Mouse (Mus musculus) mature B cell (primary cell): Measurements from ENCODE around the gene St6galnac3.
"Not testable (repeated sequence)": the region's sequence is repeated elsewhere in the genome, so short reads cannot be mapped to it uniquely, and the experiment has no call there.

Experiments used
- in situ Hi-C: fragments of 300-500 bp; cut with MboI; formaldehyde crosslinking; loops from 2 replicates; pipeline ENCODE4 v1.14.3; 2019

Gene St6galnac3

GRCm38 (mm10) chr3:153724701-153725668 lies at the start of gene St6galnac3:
TSS of gene St6galnac3 (minus strand) at chr3:153725174.
- in situ Hi-C loops, result no loop called here

- in situ Hi-C loops, result no loop called here
Measured at GRCm38 (mm10) chr3:153774568-153774967, 49.6 kb upstream of the St6galnac3 start.

- in situ Hi-C loops, result no loop called here
Measured at GRCm38 (mm10) chr3:153771479-153771878, 46.5 kb upstream of the St6galnac3 start.

GRCm38 (mm10) chr3:153770573-153770972 lies 45.6 kb upstream of the St6galnac3 start:
- in situ Hi-C loops, result no loop called here

DNA sequence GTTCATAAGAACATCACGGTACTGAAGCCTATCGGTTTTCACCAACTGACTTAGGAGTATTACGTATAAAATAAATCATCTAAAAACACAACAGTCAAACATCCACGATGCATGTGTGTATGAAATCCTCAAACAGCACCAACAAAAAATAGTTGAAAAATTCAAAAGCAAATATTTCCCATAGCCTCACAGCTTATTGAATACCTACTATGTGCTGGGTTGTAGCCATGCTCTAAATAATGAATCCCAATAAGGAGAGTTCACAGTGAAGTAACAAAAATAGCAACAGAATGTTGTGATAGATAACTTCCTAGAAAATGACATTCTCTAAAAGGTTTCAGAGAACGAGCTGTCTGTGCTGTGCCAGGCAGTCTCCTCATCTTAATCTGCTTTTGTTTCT lies 44.2 kb upstream of the St6galnac3 start:
- in situ Hi-C loops, result no loop called here

- in situ Hi-C loops, result no loop called here
Measured at GRCm38 (mm10) chr3:153765171-153765570, 40.2 kb upstream of the St6galnac3 start.

DNA sequence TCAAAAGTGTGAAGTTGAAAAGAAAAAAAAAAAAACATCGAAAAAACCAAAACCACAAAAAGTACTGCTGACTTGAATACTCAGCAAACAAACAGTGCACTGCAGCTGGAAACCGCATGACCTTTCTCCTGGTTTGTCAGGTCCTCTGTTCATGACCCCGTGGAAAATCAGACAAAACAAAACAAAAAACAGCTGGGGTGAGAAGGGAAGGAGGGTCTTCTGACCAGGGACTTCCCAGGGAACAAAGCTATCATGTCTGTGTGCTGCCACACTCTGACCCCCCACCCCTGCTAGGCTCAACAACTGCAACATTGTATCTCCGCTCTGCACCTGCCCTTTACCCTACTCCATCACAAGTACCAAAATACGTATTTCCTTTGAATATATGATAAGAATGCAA lies 39.8 kb upstream of the St6galnac3 start:
- in situ Hi-C loops, result no loop called here

GRCm38 (mm10) chr3:153761171-153761570 lies 36.2 kb upstream of the St6galnac3 start:
- in situ Hi-C loops, result no loop called here

GRCm38 (mm10) chr3:153759269-153759668 lies 34.3 kb upstream of the St6galnac3 start:
- in situ Hi-C loops, result no loop called here

DNA sequence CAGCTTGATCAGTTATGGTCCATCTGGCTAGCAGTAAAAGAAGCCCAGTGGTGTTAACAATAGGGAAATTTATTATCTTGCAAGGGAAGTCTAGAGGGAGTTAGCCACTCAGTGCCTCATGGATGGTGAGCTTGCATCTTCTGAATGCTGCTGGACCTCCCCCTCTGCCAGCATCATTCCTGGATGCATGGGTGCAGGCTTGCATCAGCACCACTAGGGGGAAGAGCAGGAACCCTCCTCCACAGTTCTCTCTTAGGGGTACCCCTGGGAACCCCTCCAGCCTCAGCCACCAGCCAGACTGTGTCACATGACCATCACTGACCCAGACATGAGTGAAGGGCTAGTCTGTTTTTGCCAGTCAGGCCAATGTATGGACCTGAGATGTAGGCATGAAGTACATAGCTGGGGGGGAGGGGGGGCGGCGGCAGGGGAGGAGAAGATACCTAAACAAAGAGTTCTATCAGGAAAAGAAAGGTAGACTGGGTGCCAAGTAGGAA lies 31.6 kb upstream of the St6galnac3 start:
- in situ Hi-C loops, result no loop called here

GRCm38 (mm10) chr3:153755785-153756326 lies 30.9 kb upstream of the St6galnac3 start:
- in situ Hi-C loops, result not testable (repeated sequence)

GRCm38 (mm10) chr3:153751435-153751834 lies 26.5 kb upstream of the St6galnac3 start:
- in situ Hi-C loops, result no loop called here

GRCm38 (mm10) chr3:153749359-153749758 lies 24.4 kb upstream of the St6galnac3 start:
- in situ Hi-C loops, result no loop called here

DNA sequence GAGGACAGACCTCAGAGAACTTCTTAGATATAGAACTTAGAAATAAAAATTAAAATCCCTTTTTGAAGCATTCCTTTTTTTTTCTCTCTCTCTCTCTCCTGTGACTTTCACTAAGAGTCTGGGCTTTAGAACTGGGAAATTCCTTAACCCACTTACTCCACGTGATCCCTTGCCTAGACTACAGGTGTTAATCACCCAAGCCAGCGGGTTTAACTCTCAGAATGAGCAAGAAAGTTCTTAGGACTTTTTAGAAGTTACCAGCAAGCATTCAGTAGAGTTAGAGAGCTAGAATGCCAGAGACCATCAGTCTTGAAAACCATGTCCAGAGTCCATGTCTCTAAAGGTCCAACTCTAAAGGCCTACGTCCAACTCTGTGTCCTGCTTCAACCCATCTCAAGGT lies 23.3 kb upstream of the St6galnac3 start:
- in situ Hi-C loops, result no loop called here

DNA sequence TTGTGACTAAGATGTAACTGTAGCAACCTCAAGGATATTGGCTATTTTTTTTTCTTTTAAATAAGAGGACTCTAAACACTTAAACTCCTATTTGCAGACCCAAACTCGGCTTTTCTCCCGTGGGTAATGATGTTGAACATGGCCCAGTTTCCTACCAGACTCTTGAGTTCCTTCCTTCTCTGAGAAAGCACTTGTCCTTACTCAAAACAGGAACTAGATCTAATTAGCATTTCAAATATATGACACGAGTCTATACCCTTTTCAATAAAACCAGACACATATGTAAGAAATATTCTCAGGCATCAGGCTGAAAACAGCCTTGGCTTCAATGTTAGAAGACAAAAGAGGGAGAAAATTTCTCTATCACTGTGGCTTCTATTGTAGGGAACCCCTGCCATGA lies 20.1 kb upstream of the St6galnac3 start:
- in situ Hi-C loops, result no loop called here

DNA sequence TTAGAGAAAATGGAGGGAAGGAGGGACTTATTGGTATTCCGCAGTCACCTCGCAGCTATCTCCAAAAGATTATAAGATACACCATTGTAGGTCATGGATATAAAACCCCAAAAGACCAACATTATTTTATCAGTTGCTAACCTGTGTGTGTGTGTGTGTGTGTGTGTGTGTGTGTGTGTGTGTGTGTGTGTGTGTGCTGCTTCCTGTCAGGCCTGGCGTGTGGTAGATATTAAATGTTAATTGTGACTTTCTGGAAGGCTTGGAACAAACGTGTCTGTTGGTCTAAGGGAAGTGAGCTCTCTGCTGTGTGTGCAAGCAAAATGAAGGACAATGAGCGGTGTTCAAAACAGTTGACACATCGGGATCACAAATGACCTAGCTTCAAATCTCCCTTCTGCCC lies 19.5 kb upstream of the St6galnac3 start:
- in situ Hi-C loops, result no loop called here

- in situ Hi-C loops, result no loop called here
Measured at GRCm38 (mm10) chr3:153741800-153742199, 16.8 kb upstream of the St6galnac3 start.

DNA sequence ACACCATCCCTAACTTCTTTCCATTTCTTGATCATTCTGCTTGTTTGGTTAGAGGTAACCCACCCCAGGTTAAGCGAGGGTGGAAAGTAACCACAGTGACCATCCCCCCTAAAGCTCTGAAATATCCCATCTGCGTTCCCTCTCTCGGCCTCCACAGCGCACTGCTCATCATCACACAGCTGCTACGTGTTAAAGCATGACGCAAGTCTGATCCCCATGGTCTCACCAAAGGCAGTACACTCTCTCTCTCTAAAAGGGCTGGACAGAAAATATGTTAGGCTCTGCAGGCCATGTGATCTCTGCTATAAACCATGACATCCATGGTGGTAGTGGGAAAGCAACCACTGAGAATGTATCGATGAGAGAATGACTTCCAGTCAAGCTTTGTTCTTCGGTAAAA lies 14.4 kb upstream of the St6galnac3 start:
- in situ Hi-C loops, result no loop called here

DNA sequence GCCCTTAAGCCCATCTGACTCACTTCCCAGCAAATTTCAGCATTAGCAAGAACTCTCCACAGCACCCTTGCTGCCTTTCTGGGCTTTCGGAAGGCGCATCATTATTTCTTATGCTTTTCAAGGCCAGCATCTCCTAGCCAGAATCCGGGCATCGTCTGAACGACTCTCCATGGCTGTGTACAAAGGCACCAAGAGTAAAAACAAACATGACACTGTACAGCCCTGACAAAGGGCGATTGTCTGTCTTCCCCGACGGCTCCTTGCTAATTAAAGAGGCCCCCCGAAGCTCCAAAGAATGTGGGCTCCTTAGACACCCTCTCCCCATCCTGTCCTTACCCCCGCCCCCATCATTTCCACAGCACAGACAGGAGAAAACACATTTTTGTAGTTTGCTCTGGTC lies 13.4 kb upstream of the St6galnac3 start:
- in situ Hi-C loops, result no loop called here

- in situ Hi-C loops, result no loop called here
Measured at GRCm38 (mm10) chr3:153736756-153737280, 11.8 kb upstream of the St6galnac3 start.

GRCm38 (mm10) chr3:153735796-153736549 lies 11.0 kb upstream of the St6galnac3 start:
- in situ Hi-C loops, result no loop called here

DNA sequence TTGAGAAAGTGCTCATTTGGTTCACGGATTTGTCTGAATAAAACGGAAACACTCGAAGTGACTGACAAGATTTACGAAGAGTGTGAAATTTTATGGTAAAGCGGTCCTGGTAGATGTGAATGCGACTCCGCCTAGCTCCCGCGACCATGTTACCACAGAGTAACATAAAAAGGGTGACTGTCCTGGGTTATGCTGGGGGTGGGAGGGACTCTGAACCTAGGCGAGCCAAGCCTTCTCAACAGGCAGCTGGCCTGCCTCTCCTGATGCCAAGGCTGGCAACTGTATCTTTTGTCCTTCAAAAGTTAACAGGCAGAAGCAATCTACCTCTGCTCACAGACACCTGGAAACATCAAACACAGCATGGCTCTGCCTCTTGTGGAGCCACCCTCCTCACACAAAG lies 9.8 kb upstream of the St6galnac3 start:
- in situ Hi-C loops, result no loop called here
